In genomic region chr5:88519232-88519631, GRCm38 (mm10) we compare ENCODE assay signal across 9 mouse cellular contexts. TPM values are rescaled to one million over a fixed set of nuclear protein-coding genes. Genes with fewer than 3 reads are reported as not detected.
DNase-seq lines count a peak whose midpoint lies in the region; ATAC-seq and TF ChIP-seq lines count a peak whose summit lies in the region.
"Had no signal": no experiment of that assay in that cellular context is flagged by ENCODE, and none has a peak within 500 bp of the region (broad histone marks: within the 10 kb centered on the region; RNA-seq: fewer than 3 reads in every experiment).

No protein-coding gene starts in this region.

- no peaks in the 10 kb centered on the region for H3K4me1 ChIP-seq in forebrain, embryonic 14.5 days (ENCODE audit: control insufficient read depth, insufficient read depth, low read length)
- H3K4me1 ChIP-seq in forebrain, embryonic 11.5 days (replicated peaks; ENCODE audit: control insufficient read depth, insufficient read depth, low read length): no peaks in the 10 kb centered on the region
- H3K4me1 ChIP-seq in liver, adult 2 months (ENCODE audit: control insufficient read depth, insufficient read depth, low read length): peaks cover 3% of the 10 kb centered on the region; the same call in 1 of the 2 replicates
- no peaks in the 10 kb centered on the region for H3K4me1 ChIP-seq in liver, embryonic 11.5 days (replicated peaks; ENCODE audit: control insufficient read depth, insufficient read depth, low read length)

- H3K27me3 ChIP-seq in forebrain, embryonic 14.5 days (replicated peaks; ENCODE audit: control insufficient read depth, insufficient read depth, low read length): no peaks in the 10 kb centered on the region
- no peaks in the 10 kb centered on the region for H3K27me3 ChIP-seq in forebrain, embryonic 11.5 days (ENCODE audit: control insufficient read depth, insufficient read depth, low read length)
- H3K27me3 ChIP-seq in liver, adult 2 months (ENCODE audit: control insufficient read depth, insufficient read depth, low read length): no peaks in the 10 kb centered on the region
- no peaks in the 10 kb centered on the region for H3K27me3 ChIP-seq in liver, embryonic 11.5 days (replicated peaks; ENCODE audit: control insufficient read depth, insufficient read depth, low read length)

- H3K4me3 ChIP-seq in forebrain, embryonic 14.5 days (ENCODE audit: low read depth, low read length): no peak overlapping the region
- H3K4me3 ChIP-seq in forebrain, embryonic 11.5 days (ENCODE audit: low read depth, low read length): no peak overlapping the region
- H3K4me3 ChIP-seq in liver, adult 2 months (ENCODE audit: insufficient read depth, low read depth, low read length): no peak overlapping the region
- H3K4me3 ChIP-seq in liver, embryonic 11.5 days (ENCODE audit: low read depth, low read length): no peak overlapping the region

- H3K4me2 ChIP-seq in forebrain, embryonic 14.5 days (ENCODE audit: low read length): no peak overlapping the region
- no peak overlapping the region for H3K4me2 ChIP-seq in forebrain, embryonic 11.5 days (ENCODE audit: low read depth, low read length, severe bottlenecking)
- H3K4me2 ChIP-seq in liver, embryonic 11.5 days: no peak overlapping the region

- peak; percentile 6; the same call in 1 of the 2 replicates for TF ChIP-seq CTCF in liver, adult 2 months (IDR thresholded peaks at IDR 0.05; ENCODE audit: low read depth, low read length)

- H3K9me3 ChIP-seq in forebrain, embryonic 14.5 days (replicated peaks; ENCODE audit: control insufficient read depth, low read length): no peaks in the 10 kb centered on the region
- H3K9me3 ChIP-seq in forebrain, embryonic 11.5 days (ENCODE audit: control insufficient read depth, low read length): no peaks in the 10 kb centered on the region
- no peaks in the 10 kb centered on the region for H3K9me3 ChIP-seq in liver, embryonic 11.5 days (ENCODE audit: control insufficient read depth, low read length)

- H3K27ac ChIP-seq in forebrain, embryonic 14.5 days (ENCODE audit: low read depth, low read length): no peak overlapping the region
- H3K27ac ChIP-seq in forebrain, embryonic 11.5 days (ENCODE audit: low read depth, low read length): no peak overlapping the region
- H3K27ac ChIP-seq in liver, adult 2 months (replicated peaks; ENCODE audit: insufficient read depth, low read depth, low read length): no peak overlapping the region
- no peak overlapping the region for H3K27ac ChIP-seq in liver, embryonic 11.5 days (ENCODE audit: low read depth, low read length)

- H3K9ac ChIP-seq in forebrain, embryonic 14.5 days (ENCODE audit: low read length): no peak overlapping the region
- H3K9ac ChIP-seq in forebrain, embryonic 11.5 days (ENCODE audit: low read length): no peak overlapping the region
- no peak overlapping the region for H3K9ac ChIP-seq in liver, adult 2 months (ENCODE audit: low read depth, low read length)
- no peak overlapping the region for H3K9ac ChIP-seq in liver, embryonic 11.5 days (ENCODE audit: low read depth, low read length)

- ATAC-seq in forebrain, embryonic 14.5 days: peak; percentile 60; the same call in 1 of the 2 replicates
- no peak; the same call in 1 of the 2 replicates for ATAC-seq in forebrain, embryonic 11.5 days (replicated peaks; ENCODE audit: low FRiP score)
- ATAC-seq in liver, embryonic 11.5 days (replicated peaks; ENCODE audit: low FRiP score): no peak
- peak; percentile 94 for ATAC-seq in megakaryocyte progenitor cell, adult 5-6 weeks (replicated peaks; ENCODE audit: poor library complexity)

- no peaks in the 10 kb centered on the region for H3K79me2 ChIP-seq in liver, adult 2 months (ENCODE audit: control insufficient read depth, insufficient read depth, low read length)

- DNase-seq in forebrain, embryonic 14.5 days (ENCODE audit: low spot score): peak; percentile 77
- no peak for DNase-seq in forebrain, embryonic 11.5 days (ENCODE audit: low spot score)
- DNase-seq in liver, adult 2 months (ENCODE audit: extremely low read depth, low read depth, low spot score): peak; percentile 41
- no peak for DNase-seq in liver, embryonic 11.5 days (ENCODE audit: low spot score)
- peak; percentile 18 for DNase-seq in Muller cell, postnatal 12 days (ENCODE audit: inconsistent ontology term)
- peak; percentile 23 for DNase-seq in embryo, embryonic 11.5 days (ENCODE audit: low read depth, low spot score)
- DNase-seq in ovary, adult 18-20 months (ENCODE audit: low spot score): no peak

- no peaks in the 10 kb centered on the region for H3K36me3 ChIP-seq in forebrain, embryonic 14.5 days (ENCODE audit: control insufficient read depth, insufficient read depth, low read length)
- H3K36me3 ChIP-seq in forebrain, embryonic 11.5 days (ENCODE audit: control insufficient read depth, insufficient read depth, low read length): no peaks in the 10 kb centered on the region
- H3K36me3 ChIP-seq in liver, adult 2 months (ENCODE audit: control insufficient read depth, insufficient read depth, low read length): no peaks in the 10 kb centered on the region
- H3K36me3 ChIP-seq in liver, embryonic 11.5 days (ENCODE audit: control insufficient read depth, insufficient read depth, low read length): no peaks in the 10 kb centered on the region

- no peak for TF ChIP-seq POLR2A in liver, adult 2 months (IDR thresholded peaks at IDR 0.05; ENCODE audit: extremely low read depth, insufficient read depth, low read length)

- 9% methylated on average over 2 of the region's 2 CpGs for WGBS in forebrain, embryonic 14.5 days
- WGBS in forebrain, embryonic 11.5 days: 12% methylated on average over 2 of the region's 2 CpGs
- WGBS in liver, adult 2 months: 0% methylated on average over 2 of the region's 2 CpGs
- WGBS in liver, embryonic 11.5 days: 5% methylated on average over 2 of the region's 2 CpGs

RNA-seq across cellular contexts. Expression of gene Jchain, which starts 8.5 kb away (rescaled TPM):
- 0.17 TPM in 1 of 2 replicates, not detected in the other for polyA plus RNA-seq in forebrain, embryonic 14.5 days (2014; fragmentation: Nextera tagmentation; extraction: Ambion mirVana)
- polyA plus RNA-seq in forebrain, embryonic 11.5 days (2014; fragmentation: Nextera tagmentation; extraction: Ambion mirVana): 0.48 TPM in 1 of 2 replicates, not detected in the other
- 0.55 and 4.4 TPM in 2 replicates for total RNA-seq in liver, adult 2 months (2014; rRNA removed)
- 0.54 and 0.83 TPM in 2 replicates for polyA plus RNA-seq in liver, adult 2 months (2012; rRNA removed)
- 0.23 TPM in 1 of 2 replicates, not detected in the other for polyA plus RNA-seq in liver, embryonic 11.5 days (2014; fragmentation: Nextera tagmentation; extraction: Ambion mirVana)
- total RNA-seq in megakaryocyte progenitor cell, adult 5-6 weeks (2015): 1.5 and 2.3 TPM in 2 replicates
- 0.84 and 3.3 TPM in 2 replicates for total RNA-seq in megakaryocyte progenitor cell, adult 5-6 weeks (2017)

RNA-seq across cellular contexts. Expression of gene Enam, which starts 31.5 kb away (rescaled TPM):
- polyA plus RNA-seq in forebrain, embryonic 14.5 days (2014; fragmentation: Nextera tagmentation; extraction: Ambion mirVana): not detected in 2 replicates
- not detected in 2 replicates for polyA plus RNA-seq in forebrain, embryonic 11.5 days (2014; fragmentation: Nextera tagmentation; extraction: Ambion mirVana)
- total RNA-seq in liver, adult 2 months (2014; rRNA removed): not detected in 2 replicates
- polyA plus RNA-seq in liver, adult 2 months (2012; rRNA removed): not detected in 2 replicates
- not detected in 2 replicates for polyA plus RNA-seq in liver, embryonic 11.5 days (2014; fragmentation: Nextera tagmentation; extraction: Ambion mirVana)
- total RNA-seq in megakaryocyte progenitor cell, adult 5-6 weeks (2015): not detected in 2 replicates
- total RNA-seq in megakaryocyte progenitor cell, adult 5-6 weeks (2017): not detected in 2 replicates
- total RNA-seq: heart, postnatal 14 days had no signal

RNA-seq across cellular contexts. Expression of gene Utp3, which starts 35.0 kb away (rescaled TPM):
- polyA plus RNA-seq in forebrain, embryonic 14.5 days (2014; fragmentation: Nextera tagmentation; extraction: Ambion mirVana): 32.8 and 46.5 TPM in 2 replicates
- polyA plus RNA-seq in forebrain, embryonic 11.5 days (2014; fragmentation: Nextera tagmentation; extraction: Ambion mirVana): 74.4 and 77.6 TPM in 2 replicates
- 16.5 and 20.0 TPM in 2 replicates for total RNA-seq in liver, adult 2 months (2014; rRNA removed)
- polyA plus RNA-seq in liver, adult 2 months (2012; rRNA removed): 7.4 and 7.9 TPM in 2 replicates
- 74.5 and 77.7 TPM in 2 replicates for polyA plus RNA-seq in liver, embryonic 11.5 days (2014; fragmentation: Nextera tagmentation; extraction: Ambion mirVana)
- total RNA-seq in megakaryocyte progenitor cell, adult 5-6 weeks (2015): 87.9 and 92.8 TPM in 2 replicates
- total RNA-seq in megakaryocyte progenitor cell, adult 5-6 weeks (2017): 55.1 and 71.4 TPM in 2 replicates

RNA-seq across cellular contexts. Expression of gene Rufy3, which starts 45.6 kb away (rescaled TPM):
- polyA plus RNA-seq in forebrain, embryonic 14.5 days (2014; fragmentation: Nextera tagmentation; extraction: Ambion mirVana): 155 and 210 TPM in 2 replicates
- 96.8 and 96.9 TPM in 2 replicates for polyA plus RNA-seq in forebrain, embryonic 11.5 days (2014; fragmentation: Nextera tagmentation; extraction: Ambion mirVana)
- total RNA-seq in liver, adult 2 months (2014; rRNA removed): 27.9 and 31.6 TPM in 2 replicates
- polyA plus RNA-seq in liver, adult 2 months (2012; rRNA removed): 7.6 and 9.7 TPM in 2 replicates
- polyA plus RNA-seq in liver, embryonic 11.5 days (2014; fragmentation: Nextera tagmentation; extraction: Ambion mirVana): 9.1 and 10.7 TPM in 2 replicates
- 6.8 and 7.1 TPM in 2 replicates for total RNA-seq in megakaryocyte progenitor cell, adult 5-6 weeks (2015)
- total RNA-seq in megakaryocyte progenitor cell, adult 5-6 weeks (2017): 13.0 and 18.7 TPM in 2 replicates

Comparison
In these comparisons a context has a peak if more than half of its experiments do, and no peak if none do; other contexts are left out.
1. ATAC-seq: peak in forebrain, embryonic 14.5 days (single experiment) and megakaryocyte progenitor cell, adult 5-6 weeks (single experiment); none in forebrain, embryonic 11.5 days (single experiment) and liver, embryonic 11.5 days (single experiment).
2. DNase-seq: peak in forebrain, embryonic 14.5 days (single experiment), liver, adult 2 months (single experiment), Muller cell, postnatal 12 days (single experiment) and embryo, embryonic 11.5 days (single experiment); none in forebrain, embryonic 11.5 days (single experiment), liver, embryonic 11.5 days (single experiment) and ovary, adult 18-20 months (single experiment).